17 mouse cellular contexts compared by ENCODE assay signal in the genomic region with DNA sequence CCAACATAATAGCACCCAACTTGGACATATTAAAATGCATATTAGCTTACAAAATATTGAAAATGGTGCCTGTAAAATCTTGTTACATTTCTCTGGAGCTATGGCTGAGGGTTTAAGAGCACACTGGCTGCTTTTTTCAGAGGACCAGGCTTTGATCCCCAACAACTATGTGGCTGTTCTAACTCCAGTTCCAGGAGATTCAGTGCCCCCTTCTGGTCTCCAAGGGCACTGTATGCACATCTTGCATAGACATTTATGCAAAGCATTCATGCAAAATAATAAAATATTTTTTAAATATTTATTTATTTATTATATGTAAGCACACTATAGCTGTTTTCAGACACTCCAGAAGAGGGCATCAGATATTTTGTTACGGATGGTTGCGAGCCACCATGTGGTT. TPM values are rescaled to one million over a fixed set of nuclear protein-coding genes. Genes with fewer than 3 reads are reported as not detected.
A peak's percentile ranks its signal among the peaks of the same experiment; 100 is the strongest.
DNase-seq lines count a peak whose midpoint lies in the region; ATAC-seq and TF ChIP-seq lines count a peak whose summit lies in the region.
"Had no signal": no experiment of that assay in that cellular context is flagged by ENCODE, and none has a peak within 500 bp of the region (broad histone marks: within the 10 kb centered on the region; RNA-seq: fewer than 3 reads in every experiment).

No protein-coding gene starts in this region.

- no peak overlapping the region for H3K27ac ChIP-seq in liver, postnatal 0 days (ENCODE audit: low read depth)
- H3K27ac ChIP-seq in liver, embryonic 12.5 days: no peak overlapping the region
- no peak overlapping the region for H3K27ac ChIP-seq in MEL (ENCODE audit: control insufficient read depth, low read depth, low read length)
- H3K27ac ChIP-seq: heart, embryonic 15.5 days; hindbrain, embryonic 14.5 days; liver, embryonic 15.5 days had no signal

- no peaks in the 10 kb centered on the region for H3K4me1 ChIP-seq in liver, postnatal 0 days (ENCODE audit: insufficient read depth)
- no peaks in the 10 kb centered on the region for H3K4me1 ChIP-seq in liver, embryonic 12.5 days
- H3K4me1 ChIP-seq in MEL (ENCODE audit: control insufficient read depth in 1 of 2, insufficient read depth in 2 of 2, low read length in 2 of 2): no peaks in the 10 kb centered on the region
- H3K4me1 ChIP-seq: heart, embryonic 15.5 days; liver, embryonic 15.5 days had no signal

- ATAC-seq in liver, postnatal 0 days: no peak
- ATAC-seq in liver, embryonic 12.5 days: no peak
- peak; percentile 63 for ATAC-seq in CD4-positive, CD25-positive, alpha-beta regulatory T cell, adult 4 months
- peak; percentile 54; the same call in 1 of the 2 replicates for ATAC-seq in megakaryocyte, adult 5-6 weeks (ENCODE audit: poor library complexity, severe bottlenecking)
- ATAC-seq: forebrain, postnatal 0 days had no signal

- TF ChIP-seq RAD21 in MEL (IDR thresholded peaks at IDR 0.05; ENCODE audit: low read depth, low read length): peak; percentile 65

- no peak overlapping the region for H3K9ac ChIP-seq in liver, postnatal 0 days (replicated peaks)
- no peak overlapping the region for H3K9ac ChIP-seq in liver, embryonic 12.5 days
- H3K9ac ChIP-seq in MEL (ENCODE audit: control insufficient read depth, low read depth, low read length, poor library complexity, severe bottlenecking): no peak overlapping the region
- H3K9ac ChIP-seq: forebrain, postnatal 0 days; heart, embryonic 15.5 days; hindbrain, embryonic 14.5 days; liver, embryonic 15.5 days had no signal

- no peaks in the 10 kb centered on the region for H3K36me3 ChIP-seq in liver, postnatal 0 days (replicated peaks; ENCODE audit: insufficient read depth, low read length)
- no peaks in the 10 kb centered on the region for H3K36me3 ChIP-seq in liver, embryonic 12.5 days
- H3K36me3 ChIP-seq in MEL (ENCODE audit: control insufficient read depth in 1 of 2, insufficient read depth in 2 of 2, low read length in 2 of 2): no peaks in the 10 kb centered on the region
- H3K36me3 ChIP-seq: G1E; heart, embryonic 15.5 days; liver, embryonic 15.5 days had no signal

- no peaks in the 10 kb centered on the region for H3K79me2 ChIP-seq in MEL (ENCODE audit: control insufficient read depth, insufficient read depth, low read length, poor library complexity)

- no peak overlapping the region for H3K4me2 ChIP-seq in liver, postnatal 0 days (ENCODE audit: low read depth, low read length)
- H3K4me2 ChIP-seq in liver, embryonic 12.5 days: no peak overlapping the region
- H3K4me2 ChIP-seq: heart, embryonic 15.5 days; hindbrain, embryonic 14.5 days; liver, embryonic 15.5 days had no signal

- TF ChIP-seq CTCF in liver, postnatal 0 days (IDR thresholded peaks at IDR 0.05; ENCODE audit: low read depth): peak; percentile 36
- TF ChIP-seq CTCF in MEL (IDR thresholded peaks at IDR 0.05 in 2 of 3, conservative IDR thresholded peaks at IDR 0.05 in 1 of 3; ENCODE audit: control insufficient read depth in 1 of 3, insufficient read depth in 1 of 3, low read depth in 2 of 3, low read length in 3 of 3, poor library complexity in 1 of 3, severe bottlenecking in 1 of 3): peak; percentile 32 to 56 (median 41); a peak in 5 of 6 replicates

- DNase-seq in liver, postnatal 0 days: no peak
- peak; percentile 42 for DNase-seq in MEL (ENCODE audit: low read depth, low spot score)
- no peak for DNase-seq in right cerebral cortex, postnatal 10 days (ENCODE audit: low spot score in 2 of 2)
- DNase-seq in heart, adult 9 months (ENCODE audit: low spot score in 2 of 2): no peak
- DNase-seq: cerebellum, adult 18-20 months; embryo, embryonic 11 days; forebrain, postnatal 0 days; gastrocnemius, postnatal 25 days; thymus, postnatal 36 days had no signal

- no peaks in the 10 kb centered on the region for H3K27me3 ChIP-seq in liver, postnatal 0 days (ENCODE audit: insufficient read depth, low read length)
- no peaks in the 10 kb centered on the region for H3K27me3 ChIP-seq in liver, embryonic 12.5 days (replicated peaks)
- H3K27me3 ChIP-seq in MEL (ENCODE audit: control insufficient read depth in 1 of 2, insufficient read depth in 2 of 2, low read length in 2 of 2): no peaks in the 10 kb centered on the region
- H3K27me3 ChIP-seq: heart, embryonic 15.5 days; liver, embryonic 15.5 days had no signal

- no peak for TF ChIP-seq EP300 in liver, postnatal 0 days (IDR thresholded peaks at IDR 0.05; ENCODE audit: low read depth)
- TF ChIP-seq EP300 in MEL (IDR thresholded peaks at IDR 0.05; ENCODE audit: low read depth in 1 of 2, low read length in 2 of 2): no peak

- no peak overlapping the region for H3K4me3 ChIP-seq in liver, postnatal 0 days (ENCODE audit: low read depth, low read length)
- no peak overlapping the region for H3K4me3 ChIP-seq in liver, embryonic 12.5 days
- no peak overlapping the region for H3K4me3 ChIP-seq in MEL (ENCODE audit: control insufficient read depth in 1 of 2, insufficient read depth in 1 of 2, low read depth in 2 of 2, low read length in 2 of 2)
- H3K4me3 ChIP-seq: heart, embryonic 15.5 days; liver, embryonic 15.5 days; myocyte had no signal

- no peak for TF ChIP-seq POLR2A in MEL (IDR thresholded peaks at IDR 0.05; ENCODE audit: control insufficient read depth in 1 of 2, insufficient read depth in 1 of 2, low read depth in 1 of 2, low read length in 2 of 2, poor library complexity in 1 of 2)

- 84% methylated on average over 2 of the region's 2 CpGs for WGBS in liver, postnatal 0 days (ENCODE audit: insufficient replicate concordance)
- 91% methylated on average over 2 of the region's 2 CpGs for WGBS in liver, embryonic 12.5 days (ENCODE audit: insufficient replicate concordance)

- no peaks in the 10 kb centered on the region for H3K9me3 ChIP-seq in liver, postnatal 0 days (ENCODE audit: low read length)
- H3K9me3 ChIP-seq in liver, embryonic 12.5 days (replicated peaks): no peaks in the 10 kb centered on the region
- H3K9me3 ChIP-seq in MEL (replicated peaks; ENCODE audit: insufficient read depth, low read length): no peaks in the 10 kb centered on the region
- H3K9me3 ChIP-seq: G1E; heart, embryonic 15.5 days; liver, embryonic 15.5 days had no signal

TF ChIP-seq in MEL, 35 proteins besides CTCF, POLR2A, EP300 and RAD21:
- TF ChIP-seq TCF12 (IDR thresholded peaks at IDR 0.05; ENCODE audit: low read depth, low read length) (no peak), MAFK (IDR thresholded peaks at IDR 0.05; ENCODE audit: borderline replicate concordance, low read depth, low read length) (no peak), UBTF (IDR thresholded peaks at IDR 0.05; ENCODE audit: borderline replicate concordance, insufficient read depth, low read depth, low read length) (no peak), ZMIZ1 (IDR thresholded peaks at IDR 0.05; ENCODE audit: low read depth, low read length) (no peak), BHLHE40 (IDR thresholded peaks at IDR 0.05; ENCODE audit: borderline replicate concordance, low read depth, low read length) (no peak), ZC3H11A (IDR thresholded peaks at IDR 0.05; ENCODE audit: low read depth, low read length) (peak; percentile 56), POLR2AphosphoS5 (IDR thresholded peaks at IDR 0.05; ENCODE audit: borderline replicate concordance, low read depth, low read length) (no peak), GATA1 (IDR thresholded peaks at IDR 0.05; ENCODE audit: low read depth, low read length) (no peak), HCFC1 (IDR thresholded peaks at IDR 0.05; ENCODE audit: low read depth, low read length) (no peak), KAT2A (conservative IDR thresholded peaks at IDR 0.05; ENCODE audit: low read depth, low read length) (no peak), SMC3 (IDR thresholded peaks at IDR 0.05; ENCODE audit: low read depth, low read length) (peak; percentile 70), CHD1 (IDR thresholded peaks at IDR 0.05; ENCODE audit: low read depth, low read length) (no peak), GABPA (IDR thresholded peaks at IDR 0.05; ENCODE audit: low read depth, low read length) (no peak)

RNA-seq across cellular contexts. Expression of a gene that starts 34.2 kb away (rescaled TPM):
- polyA plus RNA-seq in liver, postnatal 0 days (2015; fragmentation: Nextera tagmentation; extraction: Ambion mirVana): 234 and 235 TPM in 2 replicates
- 137 and 143 TPM in 2 replicates for polyA plus RNA-seq in liver, embryonic 12.5 days (2016; fragmentation: Nextera tagmentation; extraction: Ambion mirVana)
- polyA plus RNA-seq in CD4-positive, CD25-positive, alpha-beta regulatory T cell, adult 4 months (2017; shearing (Covaris generic)): 10 to 100 TPM; 36.6 to 41.6 TPM
- 24.3 and 31.1 TPM in 2 replicates for total RNA-seq in MEL (2012; rRNA removed)
- 10 to 100 TPM in 1 of 2 experiments, not detected in 1; 34.5 TPM for polyA plus RNA-seq in MEL (2012; ENCODE audit: insufficient read depth in 1 of 2, insufficient read length in 2 of 2, low read depth in 1 of 2, low replicate concordance in 2 of 2, missing spikeins in 1 of 2)
- 124 and 167 TPM in 2 replicates for total RNA-seq in megakaryocyte, adult 5-6 weeks (2015)
- 122 and 137 TPM in 2 replicates for total RNA-seq in megakaryocyte, adult 5-6 weeks (2017)

RNA-seq across cellular contexts. Expression of a gene that starts 44.1 kb away (rescaled TPM):
- polyA plus RNA-seq in liver, postnatal 0 days (2015; fragmentation: Nextera tagmentation; extraction: Ambion mirVana): 8.5 and 9.1 TPM in 2 replicates
- polyA plus RNA-seq in liver, embryonic 12.5 days (2016; fragmentation: Nextera tagmentation; extraction: Ambion mirVana): 16.0 and 17.1 TPM in 2 replicates
- 10 to 100 TPM; 91.6 to 97.4 TPM for polyA plus RNA-seq in CD4-positive, CD25-positive, alpha-beta regulatory T cell, adult 4 months (2017; shearing (Covaris generic))
- total RNA-seq in MEL (2012; rRNA removed): 56.3 and 61.2 TPM in 2 replicates
- 10 to 100 TPM in 1 of 2 experiments, not detected in 1; 52.6 TPM for polyA plus RNA-seq in MEL (2012; ENCODE audit: insufficient read depth in 1 of 2, insufficient read length in 2 of 2, low read depth in 1 of 2, low replicate concordance in 2 of 2, missing spikeins in 1 of 2)
- 105 and 124 TPM in 2 replicates for total RNA-seq in megakaryocyte, adult 5-6 weeks (2015)
- 109 and 111 TPM in 2 replicates for total RNA-seq in megakaryocyte, adult 5-6 weeks (2017)

Comparison
In these comparisons a context has a peak if more than half of its experiments do, and no peak if none do; other contexts are left out.
1. ATAC-seq: peak in CD4-positive, CD25-positive, alpha-beta regulatory T cell, adult 4 months (single experiment) and megakaryocyte, adult 5-6 weeks (single experiment); none in liver, postnatal 0 days (single experiment) and liver, embryonic 12.5 days (single experiment).